Mouse (Mus musculus) embryonic fibroblast, embryonic 13.5 days (primary cell): ENCODE results near the gene Tbc1d10b.

Experiments used
- CTCF ChIP-seq: IDR thresholded peaks from 2 replicates; pipeline ENCODE4 v1.5.1; 2011; ENCODE audit warnings: mild to moderate bottlenecking, control low read depth, low read length, moderate library complexity, borderline replicate concordance; ENCODE audit not compliant: insufficient read depth
- POLR2A ChIP-seq: IDR thresholded peaks from 2 replicates; pipeline ENCODE4 v1.6.1; 2011; ENCODE audit warnings: low read depth, mild to moderate bottlenecking, control low read depth, low read length, moderate library complexity

DNA sequence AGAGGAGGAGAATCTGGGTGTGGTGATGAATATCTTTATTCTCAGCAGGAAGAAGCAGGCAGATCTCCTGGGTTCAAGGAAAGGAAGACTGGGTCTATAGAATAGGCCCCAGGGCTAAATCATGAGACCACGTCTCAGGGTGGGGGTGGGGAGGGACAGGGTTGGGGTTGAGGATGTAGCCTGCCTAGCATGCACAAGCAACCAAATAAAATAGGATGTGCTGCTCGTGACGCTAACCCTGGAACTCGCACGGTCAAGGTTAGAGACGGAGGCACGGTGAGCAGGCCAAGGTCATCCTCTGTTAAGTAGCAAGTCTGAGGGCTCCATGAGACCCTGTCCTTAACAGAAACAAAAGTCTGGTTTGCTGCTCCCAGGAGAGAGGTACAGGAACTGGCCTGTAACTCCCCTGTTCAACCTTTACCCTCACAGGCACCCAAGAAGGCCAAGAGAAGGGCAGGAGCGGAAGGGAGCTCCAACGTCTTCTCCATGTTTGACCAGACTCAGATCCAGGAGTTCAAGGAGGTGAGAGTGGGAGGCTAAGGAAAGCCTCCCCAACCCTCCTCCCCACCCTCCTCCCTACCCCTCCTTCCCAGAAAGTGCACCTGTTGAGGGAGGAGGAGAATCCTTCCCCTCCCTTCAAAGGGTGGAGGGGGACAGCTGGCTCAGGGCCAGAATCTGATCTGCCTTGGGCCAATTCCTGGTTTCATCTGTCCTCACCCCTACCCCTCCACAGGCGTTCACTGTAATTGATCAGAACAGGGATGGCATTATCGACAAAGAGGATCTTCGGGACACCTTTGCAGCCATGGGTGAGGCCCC is 4.4 kb upstream of the Tbc1d10b start:
- TF ChIP-seq CTCF (no peak), POLR2A (no peak)
